Mouse (Mus musculus): ENCODE measurements around the gene Bcas1.

DNA sequence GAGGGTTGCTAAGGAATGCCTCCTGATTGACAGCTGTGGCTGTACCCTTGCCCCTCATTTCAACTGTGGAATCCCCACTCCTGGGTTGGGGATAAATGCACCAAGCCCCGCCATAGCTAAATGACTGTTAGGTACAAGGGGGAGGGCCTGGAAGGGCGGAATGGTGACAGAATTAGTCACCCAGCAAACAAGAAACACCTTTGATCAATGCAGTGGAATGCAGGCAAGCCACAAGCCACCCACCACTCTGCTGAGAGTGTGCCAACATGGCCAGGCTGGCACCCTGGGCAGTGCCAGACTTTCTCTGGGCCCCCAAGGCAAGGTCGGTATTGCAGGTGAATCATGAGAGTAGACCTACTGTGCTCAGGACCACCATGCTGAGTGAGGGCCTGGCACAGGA, 3.5 kb downstream of the Bcas1 start:
- TF ChIP-seq CTCF (IDR thresholded peaks at IDR 0.05; ENCODE audit: extremely low read depth, insufficient read depth, low read length) (no peak), POLR2A (IDR thresholded peaks at IDR 0.05; ENCODE audit: extremely low read depth, insufficient read depth, low read length) (no peak)

All from cortical plate, adult 2 months (tissue).